Mouse (Mus musculus): ENCODE data around the gene Dcaf7. TPM values are rescaled to one million over a fixed set of nuclear protein-coding genes. Genes with fewer than 3 reads are reported as not detected.
"Not testable (repeated sequence)": the region's sequence is repeated elsewhere in the genome, so short reads cannot be mapped to it uniquely, and the experiment has no call there.

Dcaf7 gene
- polyA plus RNA-seq (2017; shearing (Covaris generic)) = 10 to 100 TPM; 22.9 to 23.3 TPM

GRCm38 (mm10) chr11:106036548-106037417 is at the start of gene Dcaf7:
Gene Dcaf7, plus strand, starts transcription at chr11:106036872.
- ATAC-seq = peak; percentile 97

- no peak for ATAC-seq
These were observed 49.2 kb upstream of the Dcaf7 start for GRCm38 (mm10) chr11:105987446-105987845.

DNA sequence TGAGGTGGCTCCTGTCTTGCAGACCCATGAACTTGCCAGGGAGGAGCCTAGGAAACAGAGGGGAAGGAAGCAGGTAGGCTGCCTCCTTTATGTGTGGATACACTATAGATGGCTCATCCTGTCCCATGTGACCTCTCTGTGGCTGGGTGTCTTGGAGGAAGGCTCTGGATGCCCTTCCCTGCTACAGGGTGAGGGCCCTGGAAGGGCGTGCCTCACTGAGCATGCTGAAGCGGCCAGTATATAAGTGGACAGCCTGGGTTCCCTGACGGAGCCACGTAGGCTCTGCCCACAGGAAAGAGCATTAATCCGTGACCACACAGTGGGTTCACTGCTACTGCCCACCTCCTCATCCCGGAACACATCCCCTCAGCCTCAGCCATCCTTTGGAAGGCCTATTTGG is 47.2 kb upstream of the Dcaf7 start:
- no peak for ATAC-seq

- no peak for ATAC-seq
These were observed 46.4 kb upstream of the Dcaf7 start for GRCm38 (mm10) chr11:105990231-105990630.

DNA sequence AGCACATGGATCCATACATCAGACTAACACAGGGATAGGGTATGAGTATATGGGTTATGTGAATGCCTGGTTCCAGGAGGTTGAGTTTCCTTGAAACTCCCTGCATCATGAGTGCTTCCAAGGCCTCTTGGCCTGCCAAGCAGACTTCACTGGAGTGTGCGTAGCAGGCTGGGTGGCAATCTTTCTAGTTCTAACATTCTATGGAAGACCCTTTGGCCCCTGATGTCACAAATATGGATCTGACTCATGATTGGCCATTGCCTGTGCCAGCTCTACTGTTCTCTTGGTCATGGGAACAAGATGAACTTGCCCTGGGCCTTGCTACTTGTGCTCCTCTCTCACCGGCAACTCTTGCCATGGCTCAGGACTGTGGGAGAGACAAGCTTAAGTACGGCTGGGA is 42.3 kb upstream of the Dcaf7 start, which contains the start of gene Ace3:
Gene Ace3, plus strand, starts transcription at position 301 of the 400 bp plus-strand sequence.
- no peak for ATAC-seq

GRCm38 (mm10) chr11:106000062-106000461 is 36.6 kb upstream of the Dcaf7 start:
- ATAC-seq = no peak

DNA sequence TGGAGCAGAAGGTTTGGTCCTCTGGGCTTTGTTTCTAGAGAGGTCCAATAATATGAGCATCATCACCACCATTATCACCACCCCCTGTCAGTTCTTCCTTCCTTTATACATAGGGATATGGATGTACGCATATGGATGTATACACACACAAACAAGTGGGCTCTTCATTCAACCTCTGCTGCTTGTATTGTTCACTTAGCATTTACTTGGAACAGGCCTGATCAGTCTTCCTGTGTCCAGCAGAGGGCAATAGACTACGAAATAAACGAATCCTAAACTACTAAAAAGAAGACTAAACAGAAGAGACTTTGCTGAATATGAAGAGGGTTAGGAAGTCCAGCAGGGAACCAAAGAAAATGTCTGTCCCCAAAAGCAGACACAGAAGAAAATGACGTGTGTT is 35.0 kb upstream of the Dcaf7 start:
- no peak for ATAC-seq

DNA sequence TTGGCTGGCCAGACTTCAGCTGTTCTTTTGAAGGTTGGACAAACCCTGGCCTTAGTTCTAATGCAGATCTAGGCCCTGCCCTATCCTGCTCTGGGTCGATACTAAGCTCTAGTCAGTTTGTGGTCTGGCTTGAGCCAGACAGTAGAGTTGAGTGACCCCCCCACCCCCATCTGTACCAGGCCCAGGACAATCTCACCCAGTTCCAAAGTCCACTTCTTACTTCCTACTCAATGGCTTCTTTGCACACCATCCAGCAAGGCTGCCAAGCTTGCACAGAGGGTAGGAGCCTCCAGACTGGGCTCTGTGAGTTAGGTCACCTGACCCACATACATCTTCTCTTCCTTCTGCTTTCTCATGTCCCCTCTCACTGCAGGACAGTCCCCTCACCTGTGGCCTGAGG is 32.1 kb upstream of the Dcaf7 start:
- ATAC-seq = no peak

- ATAC-seq = no peak
These were observed 30.7 kb upstream of the Dcaf7 start for GRCm38 (mm10) chr11:106005970-106006369.

GRCm38 (mm10) chr11:106007821-106008220 is 28.9 kb upstream of the Dcaf7 start, which contains the start of gene Kcnh6:
Gene Kcnh6, plus strand, starts transcription at chr11:106008124.
- ATAC-seq = no peak

GRCm38 (mm10) chr11:106012711-106013110 is 24.0 kb upstream of the Dcaf7 start:
- no peak for ATAC-seq

- ATAC-seq = no peak
These were observed 23.0 kb upstream of the Dcaf7 start for GRCm38 (mm10) chr11:106013556-106014225.

GRCm38 (mm10) chr11:106016440-106016839 is 20.2 kb upstream of the Dcaf7 start:
- no peak for ATAC-seq

- ATAC-seq = peak; percentile 19
These were observed 16.5 kb upstream of the Dcaf7 start for GRCm38 (mm10) chr11:106020051-106020763.

- ATAC-seq = no peak
These were observed 10.9 kb upstream of the Dcaf7 start for GRCm38 (mm10) chr11:106025774-106026173.

DNA sequence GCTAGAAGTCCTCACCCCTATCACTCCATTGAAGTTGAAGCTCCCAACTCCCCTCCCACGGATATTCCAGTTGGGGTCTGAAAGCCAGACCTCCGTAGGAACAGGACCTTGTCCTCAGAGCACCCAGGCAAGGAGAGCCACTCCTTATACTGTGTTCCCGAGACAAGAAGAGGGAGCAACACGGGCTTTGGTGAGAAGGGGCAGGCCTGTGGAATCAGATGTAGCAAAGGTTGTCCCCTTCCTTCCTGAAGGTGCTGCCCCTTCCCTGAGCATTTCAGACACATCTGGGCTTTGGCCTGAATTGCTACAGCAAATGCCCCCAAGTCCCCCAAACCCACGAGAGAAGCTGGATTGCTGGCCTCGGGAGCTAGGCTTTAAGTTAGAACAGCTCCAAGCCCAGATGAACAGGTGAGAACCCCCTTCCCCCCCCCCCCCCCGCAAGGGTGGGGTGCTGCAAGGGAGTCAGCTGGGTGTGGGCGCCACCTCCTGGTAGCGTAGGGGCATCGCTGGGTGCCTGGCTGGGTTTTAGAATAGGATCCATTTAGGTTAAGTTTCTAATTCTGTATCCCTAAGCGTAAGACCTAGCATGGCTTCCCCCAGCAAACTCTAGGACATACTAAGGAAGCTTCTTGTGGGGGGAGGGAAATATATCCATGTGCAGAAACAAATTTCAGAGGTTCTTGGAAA is 10.1 kb upstream of the Dcaf7 start:
- ATAC-seq = peak; percentile 72

- peak; percentile 21 for ATAC-seq
These were observed 9.1 kb upstream of the Dcaf7 start for GRCm38 (mm10) chr11:106027607-106028006.

- ATAC-seq = not testable (repeated sequence)
These were observed 4.6 kb upstream of the Dcaf7 start for GRCm38 (mm10) chr11:106032074-106032473.

DNA sequence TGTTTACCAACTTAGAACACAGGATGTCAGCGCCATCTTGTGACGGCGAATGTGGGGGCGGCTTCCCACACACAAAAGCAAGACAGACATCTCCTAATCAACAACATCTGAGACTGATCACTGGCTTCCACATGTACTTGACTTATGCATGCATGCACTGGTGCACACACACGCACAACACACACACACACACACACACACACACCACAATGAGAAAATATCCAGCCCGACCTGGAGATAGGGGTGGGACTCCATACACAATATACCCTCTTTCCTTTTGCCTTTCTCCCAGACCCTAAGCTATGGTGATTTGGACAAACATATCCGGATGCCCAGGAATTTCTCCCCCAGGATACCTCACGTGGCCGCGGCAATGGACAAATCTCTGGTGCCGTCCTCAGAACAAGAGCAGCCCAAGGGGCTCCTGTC is 3.2 kb upstream of the Dcaf7 start:
- peak; percentile 44 for ATAC-seq

DNA sequence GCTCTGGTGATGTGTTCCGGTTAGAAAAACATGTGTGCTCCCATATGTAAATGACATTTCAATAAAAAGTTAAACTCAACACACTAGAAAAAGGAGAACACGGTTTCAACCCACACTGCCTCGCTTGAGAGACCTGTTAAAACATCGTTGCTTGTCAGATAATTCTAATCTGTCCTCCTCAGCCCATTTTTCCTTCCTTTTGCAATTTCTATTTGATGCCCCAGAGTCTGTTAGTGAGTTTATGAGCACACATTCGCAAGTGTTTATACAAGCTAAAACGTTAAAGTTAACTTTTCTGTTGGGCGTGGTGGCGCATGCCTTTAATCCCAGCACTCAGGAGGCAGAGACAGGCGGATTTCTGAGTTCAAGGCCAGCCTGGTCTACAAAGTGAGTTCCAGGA is 1.7 kb upstream of the Dcaf7 start:
- no peak for ATAC-seq

GRCm38 (mm10) chr11:106037418-106037751 is 713 bp downstream of the Dcaf7 start:
- ATAC-seq = no peak

DNA sequence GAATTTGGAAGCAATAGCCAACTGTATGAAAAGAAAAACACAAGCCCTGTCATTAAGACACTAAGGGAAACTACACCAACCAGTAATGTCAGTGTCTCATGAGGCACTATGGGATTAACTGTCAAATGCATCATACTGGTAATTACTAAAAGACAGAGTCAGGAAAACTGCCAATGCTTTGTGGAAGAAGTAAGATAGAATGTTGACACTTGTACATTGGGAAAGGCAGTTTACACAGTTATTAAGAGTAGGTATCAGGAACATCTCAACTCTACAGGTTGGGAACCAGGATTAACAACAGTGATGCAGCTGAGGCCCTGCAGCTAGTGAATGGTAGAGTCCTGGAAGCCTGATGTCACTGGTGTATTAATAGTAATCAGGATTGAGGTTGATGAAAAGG is 7.7 kb downstream of the Dcaf7 start:
- no peak for ATAC-seq

GRCm38 (mm10) chr11:106045256-106045655 is 8.6 kb downstream of the Dcaf7 start:
- ATAC-seq = no peak
